Mouse (Mus musculus) kidney, adult 2 months (tissue): ENCODE results near the gene Abtb2.

Experiments
- CTCF ChIP-seq: fragments of 200-500 bp; conservative IDR thresholded peaks from 2 replicates; pipeline ENCODE4 v1.5.1; 2011; ENCODE audit warnings: low read depth, mild to moderate bottlenecking, control low read depth, low read length, moderate library complexity, mixed read lengths; ENCODE audit not compliant: insufficient read depth, insufficient read length
- POLR2A ChIP-seq: fragments of 200-500 bp; IDR thresholded peaks from one replicate; pipeline ENCODE4 v1.6.1; 2011; ENCODE audit warnings: low read depth, low read length, control low read depth

- TF ChIP-seq CTCF: no peak
- TF ChIP-seq POLR2A: no peak
Observed at GRCm38 (mm10) chr2:103516472-103516871, 49.6 kb upstream of the Abtb2 start.
